Comparison of ENCODE assay signal across 26 mouse cellular contexts in the genomic region with DNA sequence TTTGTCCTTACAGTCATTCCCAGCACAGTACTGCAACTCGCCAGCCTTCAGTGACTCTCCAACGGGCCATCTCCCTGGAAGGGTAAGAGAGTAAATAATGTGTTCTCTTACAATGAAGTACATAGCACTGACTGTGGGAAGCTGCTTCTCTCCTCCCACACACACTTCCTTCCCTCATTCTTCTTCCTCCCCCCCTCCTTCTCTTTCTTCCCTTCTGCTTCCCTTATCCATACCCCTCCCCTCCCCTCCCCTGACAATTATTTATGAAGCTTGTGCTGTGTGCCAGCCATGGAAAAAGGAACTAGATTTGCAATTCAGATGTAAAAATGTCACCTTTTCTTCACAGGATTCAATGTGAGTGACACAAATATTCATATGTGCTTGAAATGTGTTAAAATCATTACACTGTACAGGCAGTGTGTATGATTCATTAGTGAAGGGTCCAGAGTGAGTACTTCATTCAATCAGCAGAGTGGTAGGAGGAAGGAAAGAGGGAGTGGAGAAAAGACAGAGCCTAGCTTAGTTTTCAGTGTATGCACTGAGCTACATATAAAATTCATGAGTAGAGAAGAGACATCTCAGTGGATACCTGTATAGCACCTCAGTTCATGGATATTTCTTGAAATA.
A peak's percentile ranks its signal among the peaks of the same experiment; 100 is the strongest.
DNase-seq lines count a peak whose midpoint lies in the region; ATAC-seq lines count a peak whose summit lies in the region.
"Had no signal": no experiment of that assay in that cellular context is flagged by ENCODE, and none has a peak within 500 bp of the region (broad histone marks: within the 10 kb centered on the region; RNA-seq: fewer than 3 reads in every experiment).

No protein-coding gene starts in this region.

- no peak overlapping the region for H3K4me2 ChIP-seq in hindbrain, embryonic 11.5 days (replicated peaks; ENCODE audit: low read depth, low read length)
- H3K4me2 ChIP-seq in hindbrain, embryonic 12.5 days (replicated peaks): no peak overlapping the region
- no peak overlapping the region for H3K4me2 ChIP-seq in neural tube, embryonic 13.5 days
- no peak overlapping the region for H3K4me2 ChIP-seq in neural tube, embryonic 15.5 days
- H3K4me2 ChIP-seq in hindbrain, embryonic 15.5 days: no peak overlapping the region
- H3K4me2 ChIP-seq: heart, embryonic 13.5 days had no signal

- WGBS in hindbrain, embryonic 11.5 days: 62% methylated on average over 2 of the region's 2 CpGs
- 59% methylated on average over 2 of the region's 2 CpGs for WGBS in hindbrain, embryonic 12.5 days
- 40% methylated on average over 2 of the region's 2 CpGs for WGBS in neural tube, embryonic 13.5 days
- WGBS in neural tube, embryonic 15.5 days: 31% methylated on average over 2 of the region's 2 CpGs
- WGBS in hindbrain, embryonic 15.5 days: 50% methylated on average over 2 of the region's 2 CpGs
- WGBS in limb, embryonic 10.5 days: 80% methylated on average over 2 of the region's 2 CpGs

- no peaks in the 10 kb centered on the region for H3K9me3 ChIP-seq in hindbrain, embryonic 11.5 days (ENCODE audit: control insufficient read depth, low read length)
- no peaks in the 10 kb centered on the region for H3K9me3 ChIP-seq in hindbrain, embryonic 12.5 days (replicated peaks)
- no peaks in the 10 kb centered on the region for H3K9me3 ChIP-seq in neural tube, embryonic 13.5 days
- no peaks in the 10 kb centered on the region for H3K9me3 ChIP-seq in neural tube, embryonic 15.5 days (replicated peaks)
- no peaks in the 10 kb centered on the region for H3K9me3 ChIP-seq in hindbrain, embryonic 15.5 days
- no peaks in the 10 kb centered on the region for H3K9me3 ChIP-seq in limb, embryonic 10.5 days (replicated peaks)
- H3K9me3 ChIP-seq: embryonic facial prominence, embryonic 10.5 days; G1E; heart, embryonic 13.5 days had no signal

- no peaks in the 10 kb centered on the region for H3K4me1 ChIP-seq in hindbrain, embryonic 11.5 days (replicated peaks; ENCODE audit: control insufficient read depth, insufficient read depth, low read length)
- no peaks in the 10 kb centered on the region for H3K4me1 ChIP-seq in hindbrain, embryonic 12.5 days
- H3K4me1 ChIP-seq in neural tube, embryonic 13.5 days (replicated peaks): no peaks in the 10 kb centered on the region; the same call in 1 of the 2 replicates
- H3K4me1 ChIP-seq in neural tube, embryonic 15.5 days: no peaks in the 10 kb centered on the region
- no peaks in the 10 kb centered on the region for H3K4me1 ChIP-seq in hindbrain, embryonic 15.5 days (replicated peaks)
- no peaks in the 10 kb centered on the region for H3K4me1 ChIP-seq in limb, embryonic 10.5 days
- H3K4me1 ChIP-seq: embryonic facial prominence, embryonic 10.5 days; heart, embryonic 13.5 days had no signal

- H3K36me3 ChIP-seq in hindbrain, embryonic 11.5 days (ENCODE audit: control insufficient read depth, insufficient read depth, low read length): no peaks in the 10 kb centered on the region
- H3K36me3 ChIP-seq in hindbrain, embryonic 12.5 days: no peaks in the 10 kb centered on the region
- H3K36me3 ChIP-seq in neural tube, embryonic 13.5 days: no peaks in the 10 kb centered on the region
- H3K36me3 ChIP-seq in neural tube, embryonic 15.5 days: no peaks in the 10 kb centered on the region
- H3K36me3 ChIP-seq in hindbrain, embryonic 15.5 days: no peaks in the 10 kb centered on the region
- H3K36me3 ChIP-seq in limb, embryonic 10.5 days: no peaks in the 10 kb centered on the region
- H3K36me3 ChIP-seq: embryonic facial prominence, embryonic 10.5 days; G1E; heart, embryonic 13.5 days had no signal

- ATAC-seq in hindbrain, embryonic 11.5 days (ENCODE audit: low FRiP score): 0 out of 2 replicates have a peak, but pooled peaks have one; percentile 30
- no peak for ATAC-seq in hindbrain, embryonic 12.5 days (ENCODE audit: low FRiP score)
- ATAC-seq in neural tube, embryonic 13.5 days (ENCODE audit: low read depth): peak; percentile 72
- ATAC-seq in neural tube, embryonic 15.5 days (ENCODE audit: low FRiP score): no peak
- ATAC-seq in hindbrain, embryonic 15.5 days (ENCODE audit: low FRiP score, low read depth): peak; percentile 51; the same call in 1 of the 2 replicates

- H3K4me3 ChIP-seq in hindbrain, embryonic 11.5 days (ENCODE audit: low read depth, low read length): no peak overlapping the region
- H3K4me3 ChIP-seq in hindbrain, embryonic 12.5 days: no peak overlapping the region
- H3K4me3 ChIP-seq in neural tube, embryonic 13.5 days: no peak overlapping the region
- H3K4me3 ChIP-seq in neural tube, embryonic 15.5 days (replicated peaks): no peak overlapping the region
- H3K4me3 ChIP-seq in hindbrain, embryonic 15.5 days: no peak overlapping the region
- no peak overlapping the region for H3K4me3 ChIP-seq in limb, embryonic 10.5 days
- H3K4me3 ChIP-seq: embryonic facial prominence, embryonic 10.5 days; heart, embryonic 13.5 days; left cerebral cortex, adult 2 months; myocyte had no signal

- no peak overlapping the region for H3K27ac ChIP-seq in hindbrain, embryonic 11.5 days (ENCODE audit: low read depth, low read length)
- H3K27ac ChIP-seq in hindbrain, embryonic 12.5 days: no peak overlapping the region
- no peak overlapping the region for H3K27ac ChIP-seq in neural tube, embryonic 13.5 days (replicated peaks)
- H3K27ac ChIP-seq in neural tube, embryonic 15.5 days (replicated peaks): no peak overlapping the region
- no peak overlapping the region for H3K27ac ChIP-seq in hindbrain, embryonic 15.5 days (replicated peaks)
- H3K27ac ChIP-seq in limb, embryonic 10.5 days: no peak overlapping the region
- H3K27ac ChIP-seq: embryonic facial prominence, embryonic 10.5 days; heart, embryonic 13.5 days; left cerebral cortex, adult 2 months had no signal

- DNase-seq in hindbrain, embryonic 11.5 days (ENCODE audit: low spot score): no peak
- no peak for DNase-seq in lung, postnatal 10 days
- DNase-seq in limb, embryonic 10.5 days (ENCODE audit: low spot score): no peak
- DNase-seq: adrenal gland, postnatal 25 days; cerebellum, adult 18-20 months; cerebellum, postnatal 36 days; gastrocnemius, postnatal 14 days; heart, adult 18-20 months; kidney, adult 9 months; kidney, postnatal 25 days; layer of hippocampus, adult 9-11 months; left cerebral cortex, postnatal 4 days; lung, adult 18-20 months; lung, postnatal 36 days; right cerebral cortex, postnatal 14 days; spleen, adult 18-20 months; thymus, postnatal 36 days had no signal

- no peaks in the 10 kb centered on the region for H3K27me3 ChIP-seq in hindbrain, embryonic 11.5 days (ENCODE audit: control insufficient read depth, insufficient read depth, low read length)
- H3K27me3 ChIP-seq in hindbrain, embryonic 12.5 days: no peaks in the 10 kb centered on the region
- no peaks in the 10 kb centered on the region for H3K27me3 ChIP-seq in neural tube, embryonic 13.5 days
- H3K27me3 ChIP-seq in neural tube, embryonic 15.5 days (replicated peaks): no peaks in the 10 kb centered on the region
- no peaks in the 10 kb centered on the region for H3K27me3 ChIP-seq in hindbrain, embryonic 15.5 days
- no peaks in the 10 kb centered on the region for H3K27me3 ChIP-seq in limb, embryonic 10.5 days (ENCODE audit: low read depth, poor library complexity, severe bottlenecking)
- H3K27me3 ChIP-seq: heart, embryonic 13.5 days had no signal

- H3K9ac ChIP-seq in hindbrain, embryonic 11.5 days (ENCODE audit: low read depth, low read length): no peak overlapping the region
- H3K9ac ChIP-seq in hindbrain, embryonic 12.5 days: no peak overlapping the region
- H3K9ac ChIP-seq in neural tube, embryonic 13.5 days: no peak overlapping the region
- H3K9ac ChIP-seq in neural tube, embryonic 15.5 days (replicated peaks): no peak overlapping the region
- no peak overlapping the region for H3K9ac ChIP-seq in hindbrain, embryonic 15.5 days
- H3K9ac ChIP-seq: heart, embryonic 13.5 days had no signal

Comparison
In these comparisons a context has a peak if more than half of its experiments do, and no peak if none do; other contexts are left out.
1. ATAC-seq: peak in hindbrain, embryonic 11.5 days (single experiment), neural tube, embryonic 13.5 days (single experiment) and hindbrain, embryonic 15.5 days (single experiment); none in hindbrain, embryonic 12.5 days (single experiment) and neural tube, embryonic 15.5 days (single experiment).